In genomic region chr5:21186821-21187220, GRCm38 (mm10) we compare ENCODE assay signal across 8 mouse cellular contexts. TPM values are rescaled to one million over a fixed set of nuclear protein-coding genes. Genes with fewer than 3 reads are reported as not detected.
DNase-seq lines count a peak whose midpoint lies in the region; ATAC-seq and TF ChIP-seq lines count a peak whose summit lies in the region.

No protein-coding gene starts in this region.

- no peak overlapping the region for H3K9ac ChIP-seq in kidney, embryonic 14.5 days (ENCODE audit: low read depth, low read length)
- peak overlapping the region; percentile 62 for H3K9ac ChIP-seq in hindbrain, embryonic 15.5 days

- peak overlapping the region; percentile 88 for H3K4me2 ChIP-seq in kidney, embryonic 14.5 days (replicated peaks; ENCODE audit: low read depth, low read length)
- peak overlapping the region; percentile 80 for H3K4me2 ChIP-seq in hindbrain, embryonic 15.5 days
- H3K4me2 ChIP-seq in myocyte (ENCODE audit: low read depth): peak overlapping the region; percentile 78

- peak overlapping the region; percentile 54 for H3K4me3 ChIP-seq in kidney, embryonic 14.5 days (ENCODE audit: low read length)
- H3K4me3 ChIP-seq in hindbrain, embryonic 15.5 days: peak overlapping the region; percentile 53
- H3K4me3 ChIP-seq in myocyte: peak overlapping the region; percentile 55

- peaks cover 8% of the 10 kb centered on the region; the same call in 1 of the 2 replicates for H3K4me1 ChIP-seq in kidney, embryonic 14.5 days (ENCODE audit: control insufficient read depth, insufficient read depth, low read length)
- H3K4me1 ChIP-seq in hindbrain, embryonic 15.5 days (replicated peaks): peaks cover 23% of the 10 kb centered on the region

- H3K36me3 ChIP-seq in kidney, embryonic 14.5 days (ENCODE audit: control insufficient read depth, insufficient read depth, low read length): no peaks in the 10 kb centered on the region
- no peaks in the 10 kb centered on the region for H3K36me3 ChIP-seq in hindbrain, embryonic 15.5 days
- H3K36me3 ChIP-seq in myocyte (ENCODE audit: control insufficient read depth, insufficient read depth): no peaks in the 10 kb centered on the region

- no peak for TF ChIP-seq POLR2A in myocyte (IDR thresholded peaks at IDR 0.05; ENCODE audit: insufficient read length, low read depth)

- DNase-seq in kidney, postnatal 25 days: no peak
- DNase-seq in NIH3T3 (ENCODE audit: low read depth): peak; percentile 49
- DNase-seq in left cerebral cortex, adult 18-20 months (ENCODE audit: low spot score in 2 of 2): no peak
- no peak for DNase-seq in cerebellum, postnatal 36 days
- DNase-seq in gastrocnemius, postnatal 25 days: no peak

- no peak overlapping the region for H3K27ac ChIP-seq in kidney, embryonic 14.5 days (ENCODE audit: low read depth, low read length)
- H3K27ac ChIP-seq in hindbrain, embryonic 15.5 days (replicated peaks): no peak overlapping the region

- H3K27me3 ChIP-seq in kidney, embryonic 14.5 days (ENCODE audit: control insufficient read depth, insufficient read depth, low read length): no peaks in the 10 kb centered on the region; the same call in 1 of the 2 replicates
- H3K27me3 ChIP-seq in hindbrain, embryonic 15.5 days: no peaks in the 10 kb centered on the region
- H3K27me3 ChIP-seq in myocyte (ENCODE audit: control insufficient read depth, insufficient read depth, insufficient read length): no peaks in the 10 kb centered on the region

- ATAC-seq in kidney, embryonic 14.5 days (ENCODE audit: low FRiP score, low TSS enrichment): no peak
- peak; percentile 32; the same call in 1 of the 2 replicates for ATAC-seq in hindbrain, embryonic 15.5 days (ENCODE audit: low FRiP score, low read depth)

- H3K79me2 ChIP-seq in myocyte (ENCODE audit: control insufficient read depth, insufficient read depth): peaks cover 8% of the 10 kb centered on the region

- peak overlapping the region; percentile 50 for H3ac ChIP-seq in myocyte (ENCODE audit: control insufficient read depth, insufficient read length)

- WGBS in kidney, embryonic 14.5 days: 18% methylated on average over 4 of the region's 4 CpGs
- WGBS in hindbrain, embryonic 15.5 days: 7% methylated on average over 4 of the region's 4 CpGs

- H3K9me3 ChIP-seq in kidney, embryonic 14.5 days (ENCODE audit: control insufficient read depth, low read length): no peaks in the 10 kb centered on the region
- no peaks in the 10 kb centered on the region for H3K9me3 ChIP-seq in hindbrain, embryonic 15.5 days

TF ChIP-seq in myocyte, 11 proteins besides CTCF, POLR2A, EP300 and RAD21:
- no peak for TF ChIP-seq TCF12 (IDR thresholded peaks at IDR 0.05; ENCODE audit: insufficient read depth, poor library complexity, severe bottlenecking)
- TF ChIP-seq TCF3 (IDR thresholded peaks at IDR 0.05; ENCODE audit: insufficient read length, low read depth): no peak
- no peak for TF ChIP-seq POLR2AphosphoS2 (IDR thresholded peaks at IDR 0.05; ENCODE audit: insufficient read length, low read depth)
- no peak for TF ChIP-seq SRF (IDR thresholded peaks at IDR 0.05; ENCODE audit: control insufficient read depth, insufficient read length, low read depth)
- no peak for TF ChIP-seq MAX (IDR thresholded peaks at IDR 0.05; ENCODE audit: low read depth)
- no peak for TF ChIP-seq E2F4 (IDR thresholded peaks at IDR 0.05; ENCODE audit: insufficient read depth)
- no peak for TF ChIP-seq USF1 (IDR thresholded peaks at IDR 0.05; ENCODE audit: low read depth)
- no peak for TF ChIP-seq MYOD1 (IDR thresholded peaks at IDR 0.05; ENCODE audit: control insufficient read depth in 1 of 3, insufficient read length in 2 of 3, low read depth in 2 of 3)
- no peak for TF ChIP-seq REST (IDR thresholded peaks at IDR 0.05; ENCODE audit: insufficient read depth, insufficient read length)
- TF ChIP-seq CEBPB (IDR thresholded peaks at IDR 0.05; ENCODE audit: insufficient read depth, poor library complexity, severe bottlenecking): no peak
- TF ChIP-seq MYOG (IDR thresholded peaks at IDR 0.05; ENCODE audit: control insufficient read depth in 1 of 3, insufficient read depth in 1 of 3, insufficient read length in 2 of 3, low read depth in 2 of 3): no peak
TF ChIP-seq in myocyte: peak in this region for 0.

RNA-seq across cellular contexts. Expression of gene Gsap, which starts 0.8 kb away (rescaled TPM):
- polyA plus RNA-seq in kidney, embryonic 14.5 days (2014; fragmentation: Nextera tagmentation; extraction: Ambion mirVana): 1.2 and 1.5 TPM in 2 replicates
- polyA plus RNA-seq in hindbrain, embryonic 15.5 days (2015; fragmentation: Nextera tagmentation; extraction: Ambion mirVana): 12.4 and 14.0 TPM in 2 replicates
- polyA plus RNA-seq in myocyte (2012; fragmentation: generic; extraction: Trizol): 2.6 TPM
- 1 to 10 TPM; 4.4 to 5.1 TPM for total RNA-seq in left cerebral cortex, adult 18-20 months (2021)
- 1 to 10 TPM; 1.4 to 1.6 TPM for total RNA-seq in gastrocnemius, postnatal 25 days (2021)
